Mouse (Mus musculus) small intestine, adult 2 months (tissue): ENCODE results near the gene Hoxa10.

Source experiments
- CTCF ChIP-seq: fragments of 200-500 bp; IDR thresholded peaks from 2 replicates; pipeline ENCODE4 v1.5.1; 2012; ENCODE audit warnings: low read depth, mild to moderate bottlenecking, control low read depth, inconsistent platforms, low read length, moderate library complexity, mixed read lengths; ENCODE audit not compliant: insufficient replicate concordance, insufficient read length; ENCODE audit errors: extremely low read depth
- POLR2A ChIP-seq: fragments of 200-500 bp; IDR thresholded peaks from 2 replicates; pipeline ENCODE4 v1.6.1; 2012; ENCODE audit warnings: low read depth, mild to moderate bottlenecking, control low read depth, inconsistent platforms, low read length, moderate library complexity

DNA sequence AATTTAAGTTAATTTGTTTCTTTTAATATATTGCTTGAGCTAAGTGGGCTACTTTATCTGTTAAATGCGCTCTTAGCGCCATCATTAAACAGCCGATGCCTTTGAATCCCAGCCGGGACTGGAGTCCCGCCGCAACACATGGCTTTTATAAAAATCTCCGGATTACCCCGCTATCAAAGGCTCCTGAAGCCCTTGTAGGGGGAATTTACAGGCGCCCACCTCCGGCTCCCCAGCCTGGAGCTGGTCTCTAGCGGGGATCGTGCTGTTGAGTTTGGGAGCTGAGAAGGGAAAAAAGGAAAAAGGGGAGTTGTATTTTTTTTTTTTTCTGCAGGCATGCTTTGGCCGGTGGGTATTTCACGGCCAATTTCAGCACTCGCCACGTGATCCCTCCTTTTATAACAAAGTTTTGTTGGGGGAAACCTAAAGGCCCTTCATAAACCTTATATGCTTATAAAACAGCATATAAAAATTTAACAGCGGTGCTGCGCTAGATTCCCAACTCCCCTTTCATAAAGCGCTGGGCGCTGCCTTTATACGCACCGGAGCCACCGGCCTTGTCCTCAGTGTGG lies 3.9 kb upstream of the Hoxa10 start:
- TF ChIP-seq POLR2A (no peak), CTCF (no peak)
